8 mouse cellular contexts compared by ENCODE assay signal in genomic region chr3:90079133-90079762, GRCm38 (mm10). TPM values are rescaled to one million over a fixed set of nuclear protein-coding genes. Genes with fewer than 3 reads are reported as not detected.
DNase-seq lines count a peak whose midpoint lies in the region; ATAC-seq lines count a peak whose summit lies in the region.

No protein-coding gene starts in this region.

- H3K9ac ChIP-seq in heart, embryonic 14.5 days (ENCODE audit: low read length): peak overlapping the region; percentile 94
- H3K9ac ChIP-seq in liver, embryonic 13.5 days: peak overlapping the region; percentile 90
- H3K9ac ChIP-seq in stomach, embryonic 16.5 days (ENCODE audit: low read length): peak overlapping the region; percentile 95

- no peaks in the 10 kb centered on the region for H3K36me3 ChIP-seq in heart, embryonic 14.5 days (ENCODE audit: control insufficient read depth, insufficient read depth, low read length)
- H3K36me3 ChIP-seq in liver, embryonic 13.5 days: no peaks in the 10 kb centered on the region
- H3K36me3 ChIP-seq in stomach, embryonic 16.5 days (ENCODE audit: control insufficient read depth, insufficient read depth, low read length): no peaks in the 10 kb centered on the region

- H3K4me2 ChIP-seq in heart, embryonic 14.5 days (ENCODE audit: low read length): peak overlapping the region; percentile 80
- H3K4me2 ChIP-seq in liver, embryonic 13.5 days: peak overlapping the region; percentile 95
- H3K4me2 ChIP-seq in stomach, embryonic 16.5 days (ENCODE audit: low read depth, low read length): peak overlapping the region; percentile 83

- H3K27me3 ChIP-seq in heart, embryonic 14.5 days (ENCODE audit: control insufficient read depth, insufficient read depth, low read length): no peaks in the 10 kb centered on the region
- 0 out of 2 replicates have a peak, but pooled peaks cover 3% of the 10 kb centered on the region for H3K27me3 ChIP-seq in liver, embryonic 13.5 days
- no peaks in the 10 kb centered on the region for H3K27me3 ChIP-seq in stomach, embryonic 16.5 days (ENCODE audit: control insufficient read depth, insufficient read depth, low read length)

- peak; percentile 88 for DNase-seq in c-Kit-negative CD71-positive TER-119-positive erythroid progenitor cells, embryonic 14.5 days (ENCODE audit: low read depth, low spot score)
- peak; percentile 93 for DNase-seq in fibroblast of lung, adult 2 months (ENCODE audit: low read depth)
- peak; percentile 97 for DNase-seq in kidney, postnatal 14 days
- peak; percentile 96 for DNase-seq in liver, embryonic 13.5 days
- peak; percentile 94 for DNase-seq in neural tube, embryonic 10.5 days (ENCODE audit: extremely low spot score, low spot score)

- 1% methylated on average over 33 of the region's 33 CpGs for WGBS in heart, embryonic 14.5 days
- WGBS in liver, embryonic 13.5 days (ENCODE audit: insufficient replicate concordance): under 1% methylated on average over 33 of the region's 33 CpGs
- under 1% methylated on average over 33 of the region's 33 CpGs for WGBS in stomach, embryonic 16.5 days

- peak overlapping the region; percentile 95 to 99 for H3K27ac ChIP-seq in heart, embryonic 14.5 days (replicated peaks in 1 of 2; ENCODE audit: control insufficient read depth in 1 of 2, insufficient read depth in 1 of 2, low read depth in 2 of 2, low read length in 2 of 2)
- H3K27ac ChIP-seq in liver, embryonic 13.5 days: peak overlapping the region; percentile 99
- H3K27ac ChIP-seq in stomach, embryonic 16.5 days (ENCODE audit: low read length): peak overlapping the region; percentile 100

- H3K4me3 ChIP-seq in heart, embryonic 14.5 days (ENCODE audit: control insufficient read depth in 1 of 2, insufficient read depth in 1 of 2, low read depth in 1 of 2, low read length in 2 of 2): peak overlapping the region; percentile 85 to 95
- H3K4me3 ChIP-seq in liver, embryonic 13.5 days (replicated peaks): peak overlapping the region; percentile 93
- H3K4me3 ChIP-seq in stomach, embryonic 16.5 days (replicated peaks; ENCODE audit: low read length): peak overlapping the region; percentile 91

- peak; percentile 64 for ATAC-seq in CD4-positive, CD25-positive, alpha-beta regulatory T cell, adult 4 months
- ATAC-seq in heart, embryonic 14.5 days (ENCODE audit: insufficient number of reproducible peaks, insufficient read depth, low FRiP score, low read depth): peak; percentile 92
- peak; percentile 93 for ATAC-seq in liver, embryonic 13.5 days (ENCODE audit: low read depth)
- ATAC-seq in stomach, embryonic 16.5 days (ENCODE audit: insufficient read depth, low FRiP score): peak; percentile 93

- peaks cover 24 to 47% of the 10 kb centered on the region in 2 experiments for H3K4me1 ChIP-seq in heart, embryonic 14.5 days (ENCODE audit: control insufficient read depth in 2 of 2, insufficient read depth in 2 of 2, low read length in 2 of 2)
- peaks cover 65% of the 10 kb centered on the region for H3K4me1 ChIP-seq in liver, embryonic 13.5 days (replicated peaks)
- peaks cover 38% of the 10 kb centered on the region for H3K4me1 ChIP-seq in stomach, embryonic 16.5 days (ENCODE audit: control insufficient read depth, insufficient read depth, low read length)

- H3K9me3 ChIP-seq in heart, embryonic 14.5 days (ENCODE audit: control insufficient read depth, low read length): no peaks in the 10 kb centered on the region
- no peaks in the 10 kb centered on the region for H3K9me3 ChIP-seq in liver, embryonic 13.5 days (replicated peaks)
- H3K9me3 ChIP-seq in stomach, embryonic 16.5 days (replicated peaks; ENCODE audit: control insufficient read depth, low read length): no peaks in the 10 kb centered on the region

RNA-seq across cellular contexts. Expression of gene Tpm3, which starts 6.8 kb away (rescaled TPM):
- polyA plus RNA-seq in CD4-positive, CD25-positive, alpha-beta regulatory T cell, adult 4 months (2017; shearing (Covaris generic)): 1,000 to 10,000 TPM in 1 of 2 experiments, 100 to 1,000 TPM in 1; 868 to 1,085 TPM
- 236 and 242 TPM in 2 replicates for polyA plus RNA-seq in heart, embryonic 14.5 days (2014; fragmentation: Nextera tagmentation; extraction: Ambion mirVana)
- 246 and 283 TPM in 2 replicates for polyA plus RNA-seq in liver, embryonic 13.5 days (2015; fragmentation: Nextera tagmentation; extraction: Ambion mirVana)
- polyA plus RNA-seq in stomach, embryonic 16.5 days (2015; fragmentation: Nextera tagmentation; extraction: Ambion mirVana): 525 and 570 TPM in 2 replicates

RNA-seq across cellular contexts. Expression of gene Nup210l, which starts 24.7 kb away (rescaled TPM):
- under 1 TPM; 0.27 to 0.58 TPM for polyA plus RNA-seq in CD4-positive, CD25-positive, alpha-beta regulatory T cell, adult 4 months (2017; shearing (Covaris generic))
- polyA plus RNA-seq in heart, embryonic 14.5 days (2014; fragmentation: Nextera tagmentation; extraction: Ambion mirVana): 0.24 and 0.43 TPM in 2 replicates
- polyA plus RNA-seq in liver, embryonic 13.5 days (2015; fragmentation: Nextera tagmentation; extraction: Ambion mirVana): 0.05 and 0.08 TPM in 2 replicates
- 0.28 and 0.34 TPM in 2 replicates for polyA plus RNA-seq in stomach, embryonic 16.5 days (2015; fragmentation: Nextera tagmentation; extraction: Ambion mirVana)

RNA-seq across cellular contexts. Expression of gene Ubap2l, which starts 26.8 kb away (rescaled TPM):
- 100 to 1,000 TPM; 226 to 315 TPM for polyA plus RNA-seq in CD4-positive, CD25-positive, alpha-beta regulatory T cell, adult 4 months (2017; shearing (Covaris generic))
- 154 and 173 TPM in 2 replicates for polyA plus RNA-seq in heart, embryonic 14.5 days (2014; fragmentation: Nextera tagmentation; extraction: Ambion mirVana)
- polyA plus RNA-seq in liver, embryonic 13.5 days (2015; fragmentation: Nextera tagmentation; extraction: Ambion mirVana): 72.2 and 91.6 TPM in 2 replicates
- 141 and 142 TPM in 2 replicates for polyA plus RNA-seq in stomach, embryonic 16.5 days (2015; fragmentation: Nextera tagmentation; extraction: Ambion mirVana)

RNA-seq across cellular contexts. Expression of gene 4933434E20Rik, which starts 27.8 kb away (rescaled TPM):
- polyA plus RNA-seq in CD4-positive, CD25-positive, alpha-beta regulatory T cell, adult 4 months (2017; shearing (Covaris generic)): 100 to 1,000 TPM; 371 to 424 TPM
- polyA plus RNA-seq in heart, embryonic 14.5 days (2014; fragmentation: Nextera tagmentation; extraction: Ambion mirVana): 146 and 162 TPM in 2 replicates
- 99.3 and 110 TPM in 2 replicates for polyA plus RNA-seq in liver, embryonic 13.5 days (2015; fragmentation: Nextera tagmentation; extraction: Ambion mirVana)
- 157 and 158 TPM in 2 replicates for polyA plus RNA-seq in stomach, embryonic 16.5 days (2015; fragmentation: Nextera tagmentation; extraction: Ambion mirVana)

Comparison
In these comparisons a context has a peak if more than half of its experiments do, and no peak if none do; other contexts are left out.
1. Peak in every context shown above with its lines: DNase-seq, ATAC-seq, H3K4me3 ChIP-seq and H3K27ac ChIP-seq.